Mouse (Mus musculus): ENCODE data around the gene Sspo.

DNA sequence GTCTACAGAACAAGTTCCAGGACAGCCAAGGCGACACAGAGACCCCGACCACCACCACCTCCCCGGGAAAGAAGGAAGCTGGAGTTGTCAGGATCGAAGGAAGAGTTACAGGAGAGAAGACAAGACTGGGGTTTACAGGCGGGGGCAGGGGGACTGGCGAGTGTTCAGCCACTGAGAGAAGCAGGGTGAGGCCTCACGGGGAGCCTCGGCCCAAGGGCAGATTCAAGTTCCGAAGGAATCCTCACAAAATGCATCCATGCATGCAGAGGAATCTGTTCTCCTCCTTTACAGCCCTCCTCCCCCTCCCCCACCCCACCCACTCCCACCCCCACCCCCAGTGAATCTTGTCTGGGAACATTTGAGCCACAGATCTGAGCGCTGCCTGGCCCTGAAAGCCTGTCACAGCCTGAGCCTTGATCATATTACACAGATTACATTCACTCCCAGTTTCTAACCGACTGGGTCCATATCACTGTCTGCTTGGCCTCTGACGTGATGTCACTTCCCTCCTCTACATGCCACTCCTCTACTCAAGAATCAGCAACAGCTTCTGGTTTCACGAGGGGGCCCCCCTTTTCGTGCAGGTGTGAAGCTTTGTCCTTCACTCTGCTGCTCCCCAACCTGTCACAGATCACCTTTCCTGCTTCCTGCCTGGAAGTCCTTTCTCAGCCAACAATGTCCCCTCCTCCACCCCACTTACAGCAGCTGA is 7.6 kb upstream of the Sspo start:
- no peak for TF ChIP-seq CTCF (IDR thresholded peaks at IDR 0.05 in 2 of 3, conservative IDR thresholded peaks at IDR 0.05 in 1 of 3; ENCODE audit: control insufficient read depth in 1 of 3, insufficient read depth in 1 of 3, low read depth in 2 of 3, low read length in 3 of 3, poor library complexity in 1 of 3, severe bottlenecking in 1 of 3)
- no peak for TF ChIP-seq TAL1 (IDR thresholded peaks at IDR 0.05; ENCODE audit: low read length)
- TF ChIP-seq ZNF384 (IDR thresholded peaks at IDR 0.05; ENCODE audit: low read depth, low read length) = no peak
- no peak for TF ChIP-seq MAFK (IDR thresholded peaks at IDR 0.05; ENCODE audit: borderline replicate concordance, low read depth, low read length)
- TF ChIP-seq UBTF (IDR thresholded peaks at IDR 0.05; ENCODE audit: borderline replicate concordance, insufficient read depth, low read depth, low read length) = no peak
- TF ChIP-seq POLR2A (IDR thresholded peaks at IDR 0.05; ENCODE audit: control insufficient read depth in 1 of 2, insufficient read depth in 1 of 2, low read depth in 1 of 2, low read length in 2 of 2, poor library complexity in 1 of 2) = no peak
- TF ChIP-seq TCF12 (IDR thresholded peaks at IDR 0.05; ENCODE audit: low read depth, low read length) = no peak
- TF ChIP-seq MEF2A (IDR thresholded peaks at IDR 0.05; ENCODE audit: extremely low read depth, insufficient replicate concordance, low read depth, low read length, poor library complexity, severe bottlenecking) = no peak
